Mouse (Mus musculus): ENCODE measurements around the gene Bach2. TPM values are rescaled to one million over a fixed set of nuclear protein-coding genes. Genes with fewer than 3 reads are reported as not detected.

Gene Bach2
- total RNA-seq, 2 experiments from 2014 or later, result 2.1 to 3.9 TPM

GRCm38 (mm10) chr4:32506306-32506808 lies 267.8 kb downstream of the Bach2 start:
- DNase-seq, result no peak

GRCm38 (mm10) chr4:32507041-32507440 lies 268.4 kb downstream of the Bach2 start:
- DNase-seq, result no peak
- intact Hi-C loops (cut with DNase I), result no loop called here

More at GRCm38 (mm10) chr4:32506306-32506808, 267.8 kb downstream of the Bach2 start:
- intact Hi-C loops (cut with DNase I), result no loop called here

GRCm38 (mm10) chr4:32508572-32508971 lies 270.0 kb downstream of the Bach2 start:
- intact Hi-C loops (cut with DNase I), result no loop called here
- no peak for DNase-seq

GRCm38 (mm10) chr4:32508996-32509395 lies 270.4 kb downstream of the Bach2 start:
- no peak for DNase-seq
- intact Hi-C loops (cut with DNase I), result no loop called here

- DNase-seq, result no peak
- intact Hi-C loops (cut with DNase I), result no loop called here
Observed at GRCm38 (mm10) chr4:32509832-32510612, 271.4 kb downstream of the Bach2 start.

GRCm38 (mm10) chr4:32510940-32511339 lies 272.3 kb downstream of the Bach2 start:
- intact Hi-C loops (cut with DNase I), result no loop called here
- no peak for DNase-seq

GRCm38 (mm10) chr4:32516126-32516525 lies 277.5 kb downstream of the Bach2 start:
- no peak for DNase-seq
- intact Hi-C loops (cut with DNase I), result no loop called here

GRCm38 (mm10) chr4:32518842-32519578 lies 280.4 kb downstream of the Bach2 start:
- intact Hi-C loops (cut with DNase I), result no loop called here
- DNase-seq, result no peak

- DNase-seq, result no peak
- intact Hi-C loops (cut with DNase I), result no loop called here
Observed at GRCm38 (mm10) chr4:32520628-32521360, 282.2 kb downstream of the Bach2 start.

- no peak for DNase-seq
- intact Hi-C loops (cut with DNase I), result no loop called here
Observed at GRCm38 (mm10) chr4:32521361-32521740, 282.7 kb downstream of the Bach2 start.

- intact Hi-C loops (cut with DNase I), result no loop called here
- DNase-seq, result no peak
Observed at GRCm38 (mm10) chr4:32522013-32522412, 283.4 kb downstream of the Bach2 start.

GRCm38 (mm10) chr4:32524282-32524681 lies 285.7 kb downstream of the Bach2 start:
- peak in 1 of 2 experiments; percentile 40 for DNase-seq
- intact Hi-C loops (cut with DNase I), result no loop called here

- DNase-seq, result no peak
Observed at GRCm38 (mm10) chr4:32525000-32525399, 286.4 kb downstream of the Bach2 start.

GRCm38 (mm10) chr4:32526228-32526836 lies 287.7 kb downstream of the Bach2 start:
- no peak for DNase-seq
- intact Hi-C loops (cut with DNase I), result no loop called here

More at GRCm38 (mm10) chr4:32525000-32525399, 286.4 kb downstream of the Bach2 start:
- intact Hi-C loops (cut with DNase I), result no loop called here

- DNase-seq, result no peak
- intact Hi-C loops (cut with DNase I), result no loop called here
Observed at GRCm38 (mm10) chr4:32529443-32529995, 290.9 kb downstream of the Bach2 start.

GRCm38 (mm10) chr4:32530421-32530920 lies 291.9 kb downstream of the Bach2 start:
- intact Hi-C loops (cut with DNase I), result no loop called here
- DNase-seq, result no peak

GRCm38 (mm10) chr4:32530921-32531846 lies 292.6 kb downstream of the Bach2 start:
- DNase-seq, result peak; percentile 35 to 50
- intact Hi-C loops (cut with DNase I), result no loop called here

- no peak for DNase-seq
- intact Hi-C loops (cut with DNase I), result no loop called here
Observed at GRCm38 (mm10) chr4:32532079-32532478, 293.5 kb downstream of the Bach2 start.

GRCm38 (mm10) chr4:32533735-32534134 lies 295.1 kb downstream of the Bach2 start:
- no peak for DNase-seq
- intact Hi-C loops (cut with DNase I), result no loop called here
